Mouse (Mus musculus) intestine, postnatal 0 days (tissue): ENCODE results near the gene Rufy4. TPM values are rescaled to one million over a fixed set of nuclear protein-coding genes. Genes with fewer than 3 reads are reported as not detected.

Experiments used
- ATAC-seq: fragments of 200-750 bp; cut with Nextera tagmentation; 2 replicates; pipeline ENCODE4 v1.8.0; 2017; ENCODE audit warnings: mild to moderate bottlenecking, moderate TSS enrichment, moderate library complexity
- H3K27ac ChIP-seq: fragments of 300-500 bp; sonication (generic); 2 replicates; pipeline ENCODE4 v1.5.1; 2014; ENCODE audit warnings: mild to moderate bottlenecking, low read depth, low read length, moderate library complexity
- H3K27me3 ChIP-seq: fragments of 300-500 bp; sonication (generic); replicated peaks from 2 replicates; pipeline ENCODE4 v1.6.1; 2014; ENCODE audit warnings: low read length, mixed read lengths; ENCODE audit not compliant: control insufficient read depth, insufficient read depth
- H3K36me3 ChIP-seq: fragments of 300-500 bp; sonication (generic); 2 replicates; pipeline ENCODE4 v1.6.1; 2014; ENCODE audit warnings: mild to moderate bottlenecking, moderate library complexity; ENCODE audit not compliant: control insufficient read depth, insufficient read depth
- H3K4me1 ChIP-seq: fragments of 300-500 bp; sonication (generic); replicated peaks from 2 replicates; pipeline ENCODE4 v1.6.1; 2014; ENCODE audit warnings: antibody characterized with exemption, low read length, mixed read lengths; ENCODE audit not compliant: control insufficient read depth, insufficient read depth
- H3K4me2 ChIP-seq: fragments of 300-500 bp; sonication (generic); replicated peaks from 2 replicates; pipeline ENCODE4 v1.6.1; 2014; ENCODE audit warnings: low read depth, mild to moderate bottlenecking, moderate library complexity
- H3K4me3 ChIP-seq: fragments of 300-500 bp; sonication (generic); 2 replicates; pipeline ENCODE4 v1.5.1; 2014; ENCODE audit warnings: low read depth, low read length
- H3K9ac ChIP-seq: fragments of 300-500 bp; sonication (generic); 2 replicates; pipeline ENCODE4 v1.6.1; 2014; ENCODE audit warnings: mild to moderate bottlenecking, low read depth, low read length
- H3K9me3 ChIP-seq: fragments of 300-500 bp; sonication (generic); 2 replicates; pipeline ENCODE4 v1.6.1; 2016; ENCODE audit warnings: mixed run types; ENCODE audit not compliant: control insufficient read depth
- CTCF ChIP-seq: sonication (generic); IDR thresholded peaks from 2 replicates; pipeline ENCODE4 v1.5.1; 2016; ENCODE audit warnings: low read depth, mild to moderate bottlenecking, control low read depth, antibody characterized with exemption, moderate library complexity
- WGBS: fragments of 180-500 bp; shearing (Covaris S2); extraction: QIAGEN DNeasy Blood & Tissue Kit; methylation state at CpG from one replicate; pipeline ENCODE4 v1.1.7; 2014; 5-methylcytosine and 5-hydroxymethylcytosine counted together
- polyA plus RNA-seq: library from polyadenylated mRNA; unstranded; fragments of >200 nt; fragmentation: Nextera tagmentation; extraction: Ambion mirVana; gene quantifications from 2 replicates; pipeline ENCODE4 v1.2.1, GENCODE M21; 2015

Rufy4 gene
- polyA plus RNA-seq, 1 experiment from 2014 or later, result not detected

DNA sequence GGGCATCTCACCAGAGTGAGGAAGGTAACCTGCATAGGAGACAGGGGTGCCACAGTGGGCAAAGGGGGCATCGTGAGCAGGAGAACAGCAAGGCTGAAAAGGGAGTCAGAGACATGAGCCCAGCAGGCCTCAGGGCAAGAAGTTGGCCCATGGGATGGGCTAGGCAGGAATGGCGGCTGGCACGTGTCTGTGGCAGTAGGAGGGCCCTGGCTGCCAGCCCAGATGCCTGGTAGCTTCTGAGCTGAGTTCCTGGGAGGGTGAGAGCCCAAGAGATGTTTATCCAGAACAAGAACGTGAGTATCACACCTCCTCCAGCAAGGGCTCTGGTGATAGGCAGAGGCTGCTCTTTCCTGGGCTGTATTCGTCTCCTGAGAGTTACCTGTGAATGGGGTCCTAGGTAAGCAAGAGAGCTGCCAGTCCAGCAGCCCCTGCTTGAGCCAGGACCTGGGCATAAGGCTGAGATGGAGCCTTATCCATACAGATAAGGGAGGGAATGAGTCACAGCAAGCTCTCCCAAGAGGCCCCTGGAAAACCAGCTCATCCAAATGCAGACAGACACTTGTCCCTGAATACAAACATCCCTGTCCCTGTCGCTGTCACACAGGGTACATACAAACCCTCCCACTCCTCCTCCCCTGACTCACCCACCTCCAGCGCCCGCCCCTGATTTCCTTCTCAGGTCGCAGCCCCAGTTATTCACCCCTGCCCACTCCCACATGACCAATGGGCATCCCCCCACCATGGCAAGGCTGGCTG lies 3.3 kb upstream of the Rufy4 start:
- WGBS, result 51% methylated on average over 9 of the region's 9 CpGs
- Histone ChIP-seq H3K4me1 (no peaks in the 10 kb centered on the region), H3K4me2 (no peak overlapping the region), H3K27me3 (peaks cover 6% of the 10 kb centered on the region; the same call in 1 of the 2 replicates), H3K9ac (no peak overlapping the region), H3K9me3 (no peaks in the 10 kb centered on the region), H3K36me3 (no peaks in the 10 kb centered on the region), H3K4me3 (no peak overlapping the region), H3K27ac (no peak overlapping the region; the same call in 1 of the 2 replicates)
- ATAC-seq, result no peak
- no peak for TF ChIP-seq CTCF

DNA sequence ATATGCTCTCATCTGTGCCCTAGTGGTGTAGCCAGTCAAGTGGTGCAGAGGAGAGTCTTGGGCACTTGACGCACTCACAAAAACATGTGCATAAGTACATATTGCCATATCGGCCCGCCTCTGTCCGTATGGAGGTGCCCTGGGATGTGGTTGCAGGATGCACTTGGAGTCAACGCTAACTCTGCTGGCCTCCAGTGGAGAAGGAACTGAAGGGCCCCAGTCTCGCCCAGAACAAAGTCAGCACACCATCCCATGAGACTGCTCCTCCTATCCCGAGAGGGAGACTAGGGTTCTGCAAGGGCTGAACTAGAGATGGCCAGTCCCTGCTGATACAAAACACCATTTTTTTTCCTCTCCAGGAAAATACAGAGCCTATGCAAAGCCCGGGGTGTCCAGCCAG lies 2.1 kb upstream of the Rufy4 start:
- H3K4me1 ChIP-seq, result no peaks in the 10 kb centered on the region
- H3K4me2 ChIP-seq, result no peak overlapping the region
- no peak overlapping the region for H3K27ac ChIP-seq
- peak; percentile 19; the same call in 1 of the 2 replicates for TF ChIP-seq CTCF
- no peaks in the 10 kb centered on the region for H3K9me3 ChIP-seq
- peaks cover 6% of the 10 kb centered on the region; the same call in 1 of the 2 replicates for H3K27me3 ChIP-seq
- no peak overlapping the region for H3K4me3 ChIP-seq
- no peak overlapping the region for H3K9ac ChIP-seq
- WGBS, result 67% methylated on average over 8 of the region's 8 CpGs
- no peaks in the 10 kb centered on the region for H3K36me3 ChIP-seq
- ATAC-seq, result no peak

GRCm38 (mm10) chr1:74124021-74124981 lies 1.0 kb upstream of the Rufy4 start, which contains the start of gene Tns1:
Tns1 (minus strand) TSS chr1:74124449.
- Histone ChIP-seq H3K36me3 (no peaks in the 10 kb centered on the region), H3K4me2 (peak within 1 kb of the TSS; percentile 98), H3K27me3 (peaks cover 6% of the 10 kb centered on the region; the same call in 1 of the 2 replicates), H3K4me1 (no peaks in the 10 kb centered on the region), H3K9ac (peak within 1 kb of the TSS; percentile 31), H3K27ac (no peak within 1 kb of the TSS), H3K4me3 (peak within 1 kb of the TSS; percentile 53), H3K9me3 (no peaks in the 10 kb centered on the region)
- peak; percentile 36; the same call in 1 of the 2 replicates for ATAC-seq
- under 1% methylated on average over 84 of the region's 84 CpGs for WGBS
- no peak for TF ChIP-seq CTCF

DNA sequence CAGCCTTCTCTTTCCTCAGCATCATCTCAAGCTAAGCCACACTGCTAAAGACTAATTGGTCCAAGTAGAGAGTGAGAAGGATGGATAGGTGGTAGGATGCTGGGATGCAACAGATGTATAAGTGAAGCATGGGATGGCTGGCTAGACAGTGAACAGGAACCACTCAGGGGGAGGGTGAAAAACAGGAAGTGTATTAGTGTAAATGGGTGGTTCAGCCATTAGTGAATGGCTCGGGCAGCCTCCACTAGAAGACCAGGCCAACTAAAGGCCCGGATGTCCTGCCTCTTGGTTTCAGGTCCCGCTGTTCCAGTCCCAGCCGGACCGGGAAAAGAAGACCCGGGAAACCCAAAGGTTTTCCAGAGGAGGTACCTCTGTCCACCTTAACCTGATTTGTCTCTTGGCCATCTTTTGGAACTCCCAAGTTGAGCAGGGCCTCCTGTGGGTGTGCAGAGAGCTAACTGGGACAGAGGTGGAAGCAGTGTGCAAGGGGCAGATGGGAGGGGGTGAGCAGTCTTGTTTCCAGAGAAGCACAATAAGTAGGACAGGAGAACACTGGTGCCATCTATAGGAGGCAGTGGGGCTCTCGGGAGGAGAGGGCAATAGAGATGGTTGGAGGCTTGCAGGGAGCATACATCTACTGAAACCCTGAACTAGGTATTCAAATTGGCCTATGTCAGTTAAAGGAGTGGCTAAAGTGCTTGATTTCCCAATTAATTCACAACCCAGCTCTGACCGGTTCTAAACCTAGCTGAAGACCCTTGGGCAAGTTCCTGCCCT lies 5.7 kb downstream of the Rufy4 start:
- no peaks in the 10 kb centered on the region for H3K9me3 ChIP-seq
- no peaks in the 10 kb centered on the region; the same call in 1 of the 2 replicates for H3K27me3 ChIP-seq
- no peak for ATAC-seq
- H3K4me1 ChIP-seq, result no peaks in the 10 kb centered on the region
- no peak overlapping the region for H3K27ac ChIP-seq
- H3K9ac ChIP-seq, result no peak overlapping the region
- no peaks in the 10 kb centered on the region for H3K36me3 ChIP-seq
- H3K4me2 ChIP-seq, result no peak overlapping the region
- H3K4me3 ChIP-seq, result no peak overlapping the region
- 83% methylated on average over 8 of the region's 8 CpGs for WGBS
- no peak for TF ChIP-seq CTCF

DNA sequence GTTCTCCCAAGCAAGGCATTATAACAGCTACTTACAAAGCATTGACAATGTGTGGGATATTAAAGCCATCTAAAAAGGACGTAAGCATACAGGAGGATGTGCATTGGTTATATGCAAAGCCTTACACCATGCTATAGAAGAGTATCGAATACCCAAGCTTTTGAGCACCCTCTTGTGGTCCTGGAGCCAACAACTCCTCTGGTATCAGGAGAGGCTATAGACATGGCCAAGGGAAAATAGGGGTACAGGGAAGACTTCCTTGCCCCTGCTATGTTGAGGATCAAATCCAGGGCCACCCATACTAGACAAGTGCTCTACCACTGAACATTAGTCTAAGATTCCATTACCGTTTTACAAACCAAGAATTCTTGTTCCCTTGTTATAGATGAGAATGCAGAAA lies 6.7 kb downstream of the Rufy4 start:
- H3K27ac ChIP-seq, result no peak overlapping the region
- no peak overlapping the region for H3K4me2 ChIP-seq
- H3K36me3 ChIP-seq, result no peaks in the 10 kb centered on the region
- 67% methylated on average over 3 of the region's 3 CpGs for WGBS
- no peak overlapping the region for H3K9ac ChIP-seq
- TF ChIP-seq CTCF, result peak; percentile 53
- no peaks in the 10 kb centered on the region; the same call in 1 of the 2 replicates for H3K27me3 ChIP-seq
- no peak for ATAC-seq
- no peaks in the 10 kb centered on the region for H3K4me1 ChIP-seq
- no peaks in the 10 kb centered on the region for H3K9me3 ChIP-seq
- H3K4me3 ChIP-seq, result no peak overlapping the region
